Mouse (Mus musculus) Patski (cell line): Measurements from ENCODE around the gene Acta1. TPM values are rescaled to one million over a fixed set of nuclear protein-coding genes. Genes with fewer than 3 reads are reported as not detected.
A peak's percentile ranks its signal among the peaks of the same experiment; 100 is the strongest.

ENCODE experiments used
- ATAC-seq: fragments of 100-300 bp; one replicate; pipeline ENCODE4 v1.8.0; 2021
- CTCF ChIA-PET: fragments of 350-600 bp; sonication (Branson Sonifier 250); formaldehyde crosslinking; loops from one replicate; lab custom pipeline; 2022; ENCODE audit warnings: inconsistent platforms; lab: Charles Lee
- POLR2A ChIA-PET: fragments of 350-600 bp; sonication (Branson Sonifier 250); formaldehyde crosslinking; loops from one replicate; lab custom pipeline; 2022; ENCODE audit warnings: antibody characterized with exemption, inconsistent platforms; lab: Charles Lee
- DNase-seq: peaks from one replicate; pipeline ENCODE4 v3.0.0-alpha.2; 2011; ENCODE audit warnings: low read depth, low spot score
- H3K27me3 ChIP-seq: fragments of 371-371 bp; one replicate; pipeline ENCODE4 v1.5.1; 2021
- CTCF ChIP-seq: fragments of 100-300 bp; IDR thresholded peaks from one replicate; pipeline ENCODE4 v1.5.1; 2021
- in situ Hi-C: fragments of 300-500 bp; cut with MboI; formaldehyde crosslinking; loops from 3 replicates; pipeline ENCODE4 v1.11.1; 2018; ENCODE audit warnings: low pct_unique_long_range_greater_than_20kb, mixed read lengths
- polyA plus RNA-seq: library from polyadenylated mRNA; unstranded; gene quantifications from one replicate; pipeline ENCODE4 v1.2.3, GENCODE M21; 2021

Gene Acta1
- polyA plus RNA-seq, 1 experiment from 2014 or later: 0.12 TPM

- TF ChIP-seq CTCF: no peak
- DNase-seq (no peak), ATAC-seq (no peak)
- ChIA-PET POLR2A (no interaction called here), CTCF (interaction anchor here (1.6 kb wide), 1 partner anchor 23 kb away, joined by 5 read pairs; no protein-coding TSS in a partner anchor)
- in situ Hi-C loops: no loop called here
- no peaks in the 10 kb centered on the region for H3K27me3 ChIP-seq
Observed at GRCm38 (mm10) chr8:123883094-123883493, 11.5 kb downstream of the Acta1 start.

- ChIA-PET POLR2A (interaction anchor here (0.7 kb wide), 1 partner anchor 166 kb away, joined by 4 read pairs; no protein-coding TSS in a partner anchor), CTCF (no interaction called here)
- H3K27me3 ChIP-seq: no peaks in the 10 kb centered on the region
- no peak for DNase-seq
- no peak for ATAC-seq
- in situ Hi-C loops: no loop called here
- TF ChIP-seq CTCF: no peak
Observed at GRCm38 (mm10) chr8:123882412-123882811, 12.1 kb downstream of the Acta1 start.

GRCm38 (mm10) chr8:123880821-123881350, 13.7 kb downstream of the Acta1 start:
- in situ Hi-C loops: no loop called here

GRCm38 (mm10) chr8:123880271-123880670, 14.3 kb downstream of the Acta1 start:
- CTCF ChIA-PET: interaction anchor here (1.2 kb wide), 1 partner anchor 45 kb away, joined by 3 read pairs; no protein-coding TSS in a partner anchor
- TF ChIP-seq CTCF: no peak
- no peak for ATAC-seq
- in situ Hi-C loops: no loop called here
- DNase-seq: no peak
- H3K27me3 ChIP-seq: no peaks in the 10 kb centered on the region
- POLR2A ChIA-PET: interaction anchor here (0.6 kb wide), 1 partner anchor 912 kb away, joined by 3 read pairs; no protein-coding TSS in a partner anchor

More at GRCm38 (mm10) chr8:123880821-123881350, 13.7 kb downstream of the Acta1 start:
- no peaks in the 10 kb centered on the region for H3K27me3 ChIP-seq
- ChIA-PET CTCF (no interaction called here), POLR2A (no interaction called here)
- ATAC-seq (no peak), DNase-seq (no peak)
- TF ChIP-seq CTCF: no peak

GRCm38 (mm10) chr8:123877865-123878264, 16.7 kb downstream of the Acta1 start:
- no peak for TF ChIP-seq CTCF
- no peaks in the 10 kb centered on the region for H3K27me3 ChIP-seq
- ChIA-PET CTCF (no interaction called here), POLR2A (no interaction called here)
- ATAC-seq (no peak), DNase-seq (no peak)
- in situ Hi-C loops: no loop called here

GRCm38 (mm10) chr8:123874324-123874723, 20.2 kb downstream of the Acta1 start:
- in situ Hi-C loops: no loop called here
- no peaks in the 10 kb centered on the region for H3K27me3 ChIP-seq
- no peak for ATAC-seq
- TF ChIP-seq CTCF: no peak
- DNase-seq: no peak
- ChIA-PET POLR2A (no interaction called here), CTCF (no interaction called here)

- ATAC-seq: no peak
- TF ChIP-seq CTCF: no peak
- ChIA-PET POLR2A (no interaction called here), CTCF (no interaction called here)
- H3K27me3 ChIP-seq: no peaks in the 10 kb centered on the region
- DNase-seq: no peak
- in situ Hi-C loops: no loop called here
Observed at GRCm38 (mm10) chr8:123873364-123873763, 21.2 kb downstream of the Acta1 start.

GRCm38 (mm10) chr8:123872048-123872447, 22.5 kb downstream of the Acta1 start:
- H3K27me3 ChIP-seq: no peaks in the 10 kb centered on the region
- no peak for TF ChIP-seq CTCF
- ChIA-PET POLR2A (no interaction called here), CTCF (interaction anchor here (1.2 kb wide), 1 partner anchor 82 kb away, joined by 3 read pairs; no protein-coding TSS in a partner anchor)
- in situ Hi-C loops: no loop called here
- no peak for ATAC-seq
- DNase-seq: no peak

GRCm38 (mm10) chr8:123866971-123867370, 27.6 kb downstream of the Acta1 start:
- peaks cover 17% of the 10 kb centered on the region for H3K27me3 ChIP-seq
- in situ Hi-C loops: no loop called here
- ChIA-PET CTCF (interaction anchor here (0.8 to 1.4 kb wide), 4 partner anchors 19 to 87 kb away, joined by 3 read pairs; no protein-coding TSS in a partner anchor), POLR2A (interaction anchor here (0.7 to 1.0 kb wide), 3 partner anchors 8 to 164 kb away, joined by 3 to 5 read pairs (median 4); no protein-coding TSS in a partner anchor)
- DNase-seq: peak; percentile 17
- TF ChIP-seq CTCF: no peak
- peak; percentile 51 for ATAC-seq

GRCm38 (mm10) chr8:123865786-123866185, 28.8 kb downstream of the Acta1 start:
- ATAC-seq: no peak
- no peak for DNase-seq
- POLR2A ChIA-PET: no interaction called here
- no peak for TF ChIP-seq CTCF
- H3K27me3 ChIP-seq: peaks cover 17% of the 10 kb centered on the region
- CTCF ChIA-PET: no interaction called here
- in situ Hi-C loops: no loop called here

- POLR2A ChIA-PET: no interaction called here
- CTCF ChIA-PET: no interaction called here
- DNase-seq: no peak
- H3K27me3 ChIP-seq: peaks cover 17% of the 10 kb centered on the region
- in situ Hi-C loops: no loop called here
- ATAC-seq: no peak
- TF ChIP-seq CTCF: no peak
Observed at GRCm38 (mm10) chr8:123860386-123860785, 34.2 kb downstream of the Acta1 start.
